Mouse (Mus musculus) heart, adult 2 months (tissue): ENCODE measurements around the gene Ascl5.

ENCODE experiments used
- EP300 ChIP-seq: fragments of 200-500 bp; IDR thresholded peaks from 2 replicates; pipeline ENCODE4 v1.6.1; 2011; ENCODE audit warnings: low read depth, low read length, control low read depth; ENCODE audit not compliant: insufficient read depth
- POLR2A ChIP-seq: fragments of 200-500 bp; IDR thresholded peaks from 2 replicates; pipeline ENCODE4 v1.6.1; 2011; ENCODE audit warnings: mild to moderate bottlenecking, low read depth, low read length, control low read depth; ENCODE audit not compliant: insufficient read depth

DNA sequence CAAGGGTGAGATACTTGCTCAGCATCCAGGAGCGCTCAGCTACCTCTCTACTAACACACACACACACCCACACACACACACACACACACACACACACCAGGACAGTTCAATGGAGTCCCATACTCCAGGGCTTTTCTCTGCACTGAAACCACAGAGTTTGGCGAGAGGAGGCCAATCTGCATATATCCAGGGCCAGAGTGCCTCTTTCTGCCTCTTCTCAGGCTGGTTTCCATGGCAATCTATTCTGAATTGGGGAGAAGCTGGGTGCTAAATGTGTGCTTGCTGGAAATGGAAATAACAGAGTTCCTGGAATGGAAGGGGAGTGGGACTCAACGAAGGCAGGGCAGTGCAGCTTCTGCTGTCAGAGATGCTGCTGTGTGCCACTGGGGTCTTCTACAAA lies 5.2 kb downstream of the Ascl5 start:
- no peak for TF ChIP-seq EP300
- TF ChIP-seq POLR2A, result no peak
